In the genomic region with DNA sequence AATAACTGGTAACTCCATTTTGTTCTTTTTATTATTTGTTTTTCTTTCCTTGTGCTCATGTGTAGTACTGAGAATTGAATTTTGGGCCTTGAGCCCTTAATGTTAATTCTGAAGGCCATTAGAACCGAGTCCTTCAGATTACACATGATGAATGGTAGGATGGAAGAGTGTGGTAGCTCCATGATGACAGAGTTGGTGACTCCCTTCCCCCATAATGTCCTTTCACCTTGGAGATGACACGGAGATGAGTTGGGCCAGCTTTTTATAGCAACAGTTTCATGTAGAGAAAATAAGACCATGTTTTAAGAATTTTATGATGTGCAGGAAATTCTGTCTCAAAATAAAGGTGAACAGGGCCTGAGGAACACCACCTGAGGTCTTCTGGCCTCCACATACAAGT, we compare ENCODE assay signal across 15 mouse cellular contexts. TPM values are rescaled to one million over a fixed set of nuclear protein-coding genes. Genes with fewer than 3 reads are reported as not detected.
DNase-seq lines count a peak whose midpoint lies in the region.
"Had no signal": no experiment of that assay in that cellular context is flagged by ENCODE, and none has a peak within 500 bp of the region (broad histone marks: within the 10 kb centered on the region; RNA-seq: fewer than 3 reads in every experiment).

No protein-coding gene starts in this region.

- DNase-seq in adrenal gland, adult (ENCODE audit: inconsistent age in 2 of 2, low spot score in 1 of 2), result peak; percentile 41 to 85
- DNase-seq in adrenal gland, adult 18-20 months (ENCODE audit: low spot score in 2 of 2), result no peak
- DNase-seq in adrenal gland, adult 8-10 months, result peak; percentile 55
- DNase-seq in adrenal gland, postnatal 25 days, result no peak
- DNase-seq in adrenal gland, postnatal 10 days, result peak; percentile 30
- DNase-seq in adrenal gland, postnatal 36 days, result peak; percentile 32 to 49
- DNase-seq in testis, postnatal 14 days (ENCODE audit: low spot score), result no peak
- DNase-seq: B cell, adult 2 months; cerebellum, adult 11 months; cerebellum, adult 18-20 months; cerebellum, adult 8-10 months; cerebellum, adult 9-11 months; cerebellum, postnatal 14 days; cerebellum, postnatal 36 days; embryo, embryonic 11 days had no signal

RNA-seq across cellular contexts. Expression of a gene that starts 37.9 kb away (rescaled TPM):
- 10 to 100 TPM; 24.9 to 36.5 TPM for total RNA-seq in adrenal gland, adult 18-20 months (2021)
- total RNA-seq in adrenal gland, adult 8-10 months (2022), result 10 to 100 TPM; 35.9 to 40.0 (median 38.0) TPM
- 32.0 and 45.0 TPM in 2 replicates for total RNA-seq in adrenal gland, postnatal 25 days (2021)
- total RNA-seq in adrenal gland, postnatal 10 days (2021), result 10 to 100 TPM; 36.8 to 45.7 TPM
- total RNA-seq in adrenal gland, postnatal 36 days (2021), result 10 to 100 TPM; 21.1 to 42.4 TPM

Comparison
In these comparisons a context has a peak if more than half of its experiments do, and no peak if none do; other contexts are left out.
1. DNase-seq: peak in adrenal gland, adult (2 of 2), adrenal gland, adult 8-10 months (single experiment), adrenal gland, postnatal 10 days (single experiment) and adrenal gland, postnatal 36 days (2 of 2); none in adrenal gland, adult 18-20 months (0 of 2), adrenal gland, postnatal 25 days (single experiment) and testis, postnatal 14 days (single experiment).